Mouse (Mus musculus) limb, embryonic 15.5 days (tissue): ENCODE data around the gene Suds3. TPM values are rescaled to one million over a fixed set of nuclear protein-coding genes. Genes with fewer than 3 reads are reported as not detected.

ENCODE experiments used
- ATAC-seq: fragments of 200-750 bp; cut with Nextera tagmentation; 2 replicates; pipeline ENCODE4 v1.8.0; 2017; ENCODE audit warnings: low read depth, moderate TSS enrichment; ENCODE audit not compliant: insufficient number of reproducible peaks, low FRiP score, low TSS enrichment
- H3K27ac ChIP-seq: fragments of 300-500 bp; sonication (generic); 2 replicates; pipeline ENCODE4 v1.5.1; 2015; ENCODE audit warnings: moderate library complexity, mild to moderate bottlenecking, inconsistent platforms
- H3K27me3 ChIP-seq: fragments of 300-500 bp; sonication (generic); 2 replicates; pipeline ENCODE4 v1.6.1; 2015; ENCODE audit warnings: inconsistent platforms
- H3K36me3 ChIP-seq: fragments of 300-500 bp; sonication (generic); 2 replicates; pipeline ENCODE4 v1.6.1; 2015; ENCODE audit warnings: inconsistent platforms
- H3K4me1 ChIP-seq: fragments of 300-500 bp; sonication (generic); 2 replicates; pipeline ENCODE4 v1.6.1; 2015; ENCODE audit warnings: inconsistent platforms
- H3K4me2 ChIP-seq: fragments of 300-500 bp; sonication (generic); 2 replicates; pipeline ENCODE4 v1.6.1; 2015; ENCODE audit warnings: mild to moderate bottlenecking, inconsistent platforms
- H3K4me3 ChIP-seq: fragments of 300-500 bp; sonication (generic); 2 replicates; pipeline ENCODE4 v1.5.1; 2015; ENCODE audit warnings: mild to moderate bottlenecking, inconsistent platforms
- H3K9ac ChIP-seq: fragments of 300-500 bp; sonication (generic); 2 replicates; pipeline ENCODE4 v1.6.1; 2015; ENCODE audit warnings: inconsistent platforms
- H3K9me3 ChIP-seq: fragments of 300-500 bp; sonication (generic); 2 replicates; pipeline ENCODE4 v1.6.1; 2016; ENCODE audit warnings: inconsistent platforms
- WGBS: fragments of 180-500 bp; shearing (Covaris S2); methylation state at CpG from one replicate; pipeline ENCODE4 v1.1.7; 2015; 5-methylcytosine and 5-hydroxymethylcytosine counted together
- polyA plus RNA-seq: library from polyadenylated mRNA; unstranded; fragments of >200 nt; fragmentation: Nextera tagmentation; extraction: Ambion mirVana; gene quantifications from 2 replicates; pipeline ENCODE4 v1.2.1, GENCODE M21; 2015

The Suds3 gene
- 58.3 and 68.8 TPM in 2 replicates for polyA plus RNA-seq

DNA sequence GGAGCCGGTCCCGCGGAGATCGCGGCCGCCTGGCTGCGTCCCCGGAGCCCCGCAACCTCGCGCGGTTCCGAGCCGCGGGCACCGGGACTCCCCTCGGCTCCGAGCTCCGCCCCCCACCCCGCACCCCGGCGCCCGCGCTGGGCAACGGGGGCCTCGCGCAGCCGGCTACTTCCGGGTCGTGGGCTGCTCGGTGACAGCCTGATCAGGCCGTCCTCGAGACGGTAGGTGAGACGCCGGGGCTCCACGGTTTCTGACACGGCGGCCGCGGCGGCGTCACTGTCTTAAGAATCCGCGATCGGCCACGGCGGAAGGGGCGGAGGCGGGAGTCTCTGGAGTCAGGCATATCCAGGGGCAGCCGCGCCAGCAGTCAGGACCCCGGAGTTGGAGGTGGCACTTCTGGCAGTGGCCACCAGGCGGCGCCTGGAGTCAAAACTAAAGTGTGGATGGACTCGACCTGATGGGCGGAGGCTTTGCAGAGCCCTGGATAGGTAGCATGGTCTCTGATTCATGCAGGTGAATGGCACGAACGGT lies at the start of gene Suds3:
Suds3 (minus strand) TSS at position 278 of the 531 bp plus-strand sequence.
- H3K4me1 ChIP-seq = peaks cover 22% of the 10 kb centered on the region
- no peaks in the 10 kb centered on the region for H3K9me3 ChIP-seq
- ATAC-seq = peak; percentile 75
- peak within 1 kb of the TSS; percentile 89 for H3K9ac ChIP-seq
- peak within 1 kb of the TSS; percentile 98 for H3K4me3 ChIP-seq
- H3K36me3 ChIP-seq = peaks cover 26% of the 10 kb centered on the region
- H3K4me2 ChIP-seq = peak within 1 kb of the TSS; percentile 87
- peaks cover 5% of the 10 kb centered on the region for H3K27me3 ChIP-seq
- under 1% methylated on average over 58 of the region's 59 CpGs for WGBS
- H3K27ac ChIP-seq = peak within 1 kb of the TSS; percentile 88

DNA sequence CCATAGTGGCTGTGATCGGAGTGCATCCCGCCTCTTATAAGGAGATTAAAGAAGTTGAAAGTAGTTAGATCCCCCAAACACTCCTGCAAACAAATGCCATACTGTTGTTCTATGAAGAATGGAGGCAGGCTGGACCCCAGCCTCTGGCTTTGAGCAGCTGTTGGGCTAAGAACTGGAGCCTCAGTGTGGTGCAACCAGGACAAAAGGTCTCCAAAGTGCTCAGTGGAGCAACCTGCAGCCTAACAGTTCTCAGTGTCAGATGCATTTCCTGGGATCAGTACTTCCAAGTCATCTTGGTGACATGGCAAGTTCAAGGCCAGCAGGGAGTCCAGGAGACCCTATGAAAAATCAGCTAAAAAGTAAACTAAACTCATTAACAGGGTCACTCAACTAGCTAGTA lies 49.0 kb upstream of the Suds3 start:
- Histone ChIP-seq H3K9me3 (no peaks in the 10 kb centered on the region), H3K4me2 (no peak overlapping the region), H3K27ac (no peak overlapping the region), H3K4me3 (no peak overlapping the region), H3K27me3 (no peaks in the 10 kb centered on the region), H3K9ac (no peak overlapping the region), H3K36me3 (0 out of 2 replicates have a peak, but pooled peaks cover 2% of the 10 kb centered on the region), H3K4me1 (no peaks in the 10 kb centered on the region)
- WGBS = 89% methylated on average over 2 of the region's 2 CpGs
- ATAC-seq = no peak

DNA sequence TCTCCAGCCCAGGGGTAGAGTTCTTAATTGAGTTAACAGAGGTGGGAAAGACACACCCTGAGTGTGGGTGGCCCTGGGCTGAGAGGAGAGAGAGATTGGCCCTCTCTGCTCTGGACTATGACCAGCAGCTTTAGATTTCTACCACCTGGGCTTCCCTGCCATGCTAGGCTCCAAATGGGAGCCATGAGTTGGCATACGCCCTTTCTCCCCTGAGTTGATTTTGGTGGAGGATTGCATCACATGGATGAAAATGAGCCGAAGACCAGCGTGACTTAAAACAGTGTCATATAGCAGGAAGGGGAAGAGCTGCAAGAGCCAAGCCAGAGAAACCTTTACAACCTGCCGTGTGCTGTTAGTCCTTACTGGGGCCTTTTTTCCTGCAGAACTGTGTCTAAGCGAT lies 48.6 kb upstream of the Suds3 start:
- H3K27me3 ChIP-seq = no peaks in the 10 kb centered on the region
- WGBS = 79% methylated on average over 5 of the region's 5 CpGs
- 0 out of 2 replicates have a peak, but pooled peaks cover 2% of the 10 kb centered on the region for H3K36me3 ChIP-seq
- H3K27ac ChIP-seq = no peak overlapping the region
- H3K4me2 ChIP-seq = no peak overlapping the region
- H3K4me1 ChIP-seq = no peaks in the 10 kb centered on the region
- H3K9me3 ChIP-seq = no peaks in the 10 kb centered on the region
- no peak overlapping the region for H3K4me3 ChIP-seq
- no peak for ATAC-seq
- H3K9ac ChIP-seq = no peak overlapping the region

DNA sequence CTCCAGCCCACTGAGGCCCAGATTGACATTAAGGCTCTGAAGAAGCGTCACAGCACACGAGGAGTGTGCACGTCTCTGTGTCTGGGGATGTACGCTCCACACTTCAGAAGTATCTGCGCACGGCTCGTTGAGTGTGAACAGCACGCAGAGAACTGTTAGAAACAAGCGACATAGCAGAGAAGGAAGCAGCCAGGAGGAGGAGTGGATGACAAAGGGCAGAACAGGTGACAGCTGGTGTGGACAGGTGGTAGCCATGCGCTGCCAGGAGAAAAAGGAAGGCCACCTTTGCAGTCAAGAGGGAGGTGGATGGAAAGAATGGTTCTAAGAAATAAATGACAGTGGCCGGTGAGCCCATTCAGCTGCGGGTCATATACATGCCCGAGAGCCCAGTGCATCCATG lies 47.9 kb upstream of the Suds3 start:
- no peak for ATAC-seq
- Histone ChIP-seq H3K27ac (no peak overlapping the region), H3K9ac (no peak overlapping the region), H3K36me3 (0 out of 2 replicates have a peak, but pooled peaks cover 2% of the 10 kb centered on the region), H3K4me2 (no peak overlapping the region), H3K27me3 (no peaks in the 10 kb centered on the region), H3K9me3 (peaks cover 2% of the 10 kb centered on the region; the same call in 1 of the 2 replicates), H3K4me1 (peaks cover 1% of the 10 kb centered on the region; the same call in 1 of the 2 replicates), H3K4me3 (no peak overlapping the region)
- 95% methylated on average over 13 of the region's 13 CpGs for WGBS

DNA sequence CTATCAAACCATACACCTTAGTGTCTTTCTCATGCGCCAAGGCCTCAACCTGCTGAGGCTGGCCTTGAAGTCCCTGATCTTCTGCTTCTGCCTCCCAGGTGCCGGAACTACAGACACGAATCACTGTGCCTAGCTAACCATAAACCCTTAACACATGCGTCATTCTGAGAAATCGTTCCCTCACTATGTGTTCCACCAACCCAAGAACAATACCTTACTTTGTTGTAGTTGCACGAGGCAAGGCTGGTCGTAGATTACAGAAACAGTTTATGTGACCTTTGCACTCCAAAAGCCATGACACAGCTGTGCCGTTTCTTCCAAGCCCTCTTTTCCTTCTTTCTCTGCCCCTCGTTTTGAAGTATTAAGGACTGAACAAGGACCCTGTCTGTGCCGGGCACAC lies 44.6 kb upstream of the Suds3 start:
- H3K27ac ChIP-seq = no peak overlapping the region

DNA sequence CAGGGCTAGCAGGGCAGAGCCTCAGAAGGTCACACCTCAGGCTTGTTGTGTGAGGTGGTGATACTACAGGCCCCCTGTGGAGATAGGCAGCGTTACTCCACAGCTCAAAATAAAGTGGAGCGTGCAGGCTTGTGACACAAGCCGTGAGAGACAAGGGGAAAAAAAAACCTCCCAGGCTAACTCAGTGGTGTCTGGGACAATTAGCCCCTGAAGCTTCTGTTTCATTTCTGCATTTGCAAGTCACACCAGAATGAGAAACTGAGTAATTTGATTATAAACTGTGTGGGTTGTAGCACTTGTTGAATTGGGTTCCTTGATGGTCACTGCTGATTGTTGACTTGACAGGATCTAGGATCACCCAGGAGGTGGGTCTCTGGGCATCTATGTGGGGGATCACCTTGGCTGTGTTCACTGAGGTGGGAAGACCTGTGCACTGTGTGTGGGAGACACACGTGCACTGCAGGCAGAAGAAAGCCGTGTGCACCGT lies 43.9 kb upstream of the Suds3 start:
- peaks cover 3% of the 10 kb centered on the region; the same call in 1 of the 2 replicates for H3K4me1 ChIP-seq
- no peak overlapping the region for H3K9ac ChIP-seq
- ATAC-seq = no peak
- H3K27me3 ChIP-seq = no peaks in the 10 kb centered on the region
- 56% methylated on average over 6 of the region's 6 CpGs for WGBS
- H3K9me3 ChIP-seq = peaks cover 3% of the 10 kb centered on the region; the same call in 1 of the 2 replicates
- 0 out of 2 replicates have a peak, but pooled peaks cover 2% of the 10 kb centered on the region for H3K36me3 ChIP-seq
- no peak overlapping the region for H3K4me3 ChIP-seq
- H3K27ac ChIP-seq = no peak overlapping the region
- H3K4me2 ChIP-seq = no peak overlapping the region

More for the DNA sequence above, 44.6 kb upstream of the Suds3 start:
- Histone ChIP-seq H3K36me3 (0 out of 2 replicates have a peak, but pooled peaks cover 2% of the 10 kb centered on the region), H3K4me1 (peaks cover 3% of the 10 kb centered on the region; the same call in 1 of the 2 replicates), H3K27me3 (no peaks in the 10 kb centered on the region), H3K9me3 (peaks cover 3% of the 10 kb centered on the region; the same call in 1 of the 2 replicates), H3K4me2 (no peak overlapping the region), H3K9ac (no peak overlapping the region), H3K4me3 (no peak overlapping the region)
- no peak for ATAC-seq
- 50% methylated on average over 10 of the region's 10 CpGs for WGBS

DNA sequence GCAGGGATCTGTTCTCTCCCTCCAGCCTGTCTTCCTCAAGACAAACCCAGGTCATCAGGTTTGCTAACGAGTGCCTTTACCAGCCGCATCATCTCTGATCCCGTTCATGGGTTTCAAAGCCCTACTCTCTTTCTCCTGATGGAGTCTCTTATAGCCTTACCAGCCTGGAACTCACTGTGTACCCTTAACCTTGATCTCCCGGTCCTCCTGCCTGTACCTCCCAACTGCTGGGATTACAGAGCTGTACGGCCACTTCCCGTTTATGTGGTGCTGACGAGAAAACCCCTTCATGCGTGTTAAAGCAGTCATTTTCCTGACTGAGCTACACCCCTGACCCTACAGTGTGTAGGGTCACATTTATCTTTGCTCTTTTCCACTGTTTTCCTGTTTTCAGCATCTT lies 43.4 kb upstream of the Suds3 start:
- Histone ChIP-seq H3K27me3 (no peaks in the 10 kb centered on the region), H3K27ac (no peak overlapping the region), H3K4me3 (no peak overlapping the region), H3K9me3 (peaks cover 3% of the 10 kb centered on the region; the same call in 1 of the 2 replicates), H3K4me1 (peaks cover 3% of the 10 kb centered on the region; the same call in 1 of the 2 replicates), H3K9ac (no peak overlapping the region), H3K36me3 (0 out of 2 replicates have a peak, but pooled peaks cover 2% of the 10 kb centered on the region), H3K4me2 (no peak overlapping the region)
- WGBS = 54% methylated on average over 8 of the region's 8 CpGs
- ATAC-seq = no peak

DNA sequence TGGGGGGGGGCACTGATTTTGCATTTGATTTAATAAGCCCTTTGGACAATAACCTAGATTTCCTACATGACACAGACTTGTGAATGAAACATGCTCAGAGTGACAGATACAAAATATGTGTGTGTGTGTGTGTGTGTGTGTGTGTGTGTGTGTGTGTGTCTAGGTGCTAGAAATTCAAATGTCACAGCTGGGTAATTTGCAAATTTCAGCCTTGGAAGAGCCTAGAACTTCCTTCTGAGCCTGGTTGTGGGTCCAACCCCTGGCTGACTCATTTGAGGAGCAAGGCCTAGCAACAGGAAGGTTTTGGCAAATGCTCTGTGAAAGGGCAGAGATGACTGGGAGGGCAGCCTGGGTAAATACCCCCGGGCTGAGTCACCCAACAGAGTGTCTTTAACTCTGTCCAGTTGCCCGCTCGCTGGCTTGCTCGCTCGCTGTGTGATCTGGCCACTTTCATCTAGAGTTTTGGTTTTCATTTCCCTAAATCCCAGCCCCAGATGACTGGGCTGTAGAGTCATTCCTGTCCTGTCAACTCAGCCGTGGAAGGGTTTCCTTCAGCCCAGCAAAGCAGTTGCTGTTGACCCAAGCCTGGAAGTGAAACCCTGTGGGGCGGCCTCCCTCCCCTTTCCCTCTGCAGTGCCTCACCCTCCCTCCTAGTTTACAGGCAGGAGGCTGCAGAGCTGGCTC lies 42.6 kb upstream of the Suds3 start:
- no peak for ATAC-seq
- Histone ChIP-seq H3K27me3 (no peaks in the 10 kb centered on the region), H3K9me3 (peaks cover 3% of the 10 kb centered on the region; the same call in 1 of the 2 replicates), H3K9ac (no peak overlapping the region), H3K4me3 (no peak overlapping the region), H3K4me1 (peaks cover 6% of the 10 kb centered on the region; the same call in 1 of the 2 replicates), H3K36me3 (no peaks in the 10 kb centered on the region), H3K27ac (peak overlapping the region; percentile 50; the same call in 1 of the 2 replicates), H3K4me2 (no peak overlapping the region)
- WGBS = 75% methylated on average over 7 of the region's 7 CpGs

DNA sequence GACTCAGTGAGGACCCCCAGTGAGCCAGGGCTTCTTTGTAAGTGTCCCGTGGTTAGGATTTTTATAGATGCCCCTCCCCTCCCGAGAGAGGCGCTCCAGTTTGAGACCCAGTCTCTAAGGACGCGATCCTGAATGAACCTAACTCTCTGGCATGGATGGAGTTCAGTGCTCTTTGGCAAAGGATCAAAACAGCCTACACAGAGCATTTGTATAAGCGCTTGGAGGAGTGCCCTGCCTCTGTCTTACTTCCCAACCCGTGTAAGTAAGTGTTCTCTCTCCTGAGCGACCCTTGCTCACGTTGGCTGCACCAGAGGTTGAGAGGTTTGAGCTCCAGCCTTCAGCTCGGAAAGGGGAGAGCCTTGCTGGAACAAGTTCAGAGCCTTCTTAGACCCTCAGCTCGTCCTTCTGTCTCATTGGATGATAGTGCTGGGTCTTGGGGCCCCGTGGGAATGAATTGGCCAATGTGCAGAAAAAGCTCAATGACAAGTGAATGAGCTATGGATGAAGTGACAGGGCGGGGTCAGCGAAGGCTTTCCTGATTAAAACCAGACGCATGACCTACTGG lies 37.7 kb upstream of the Suds3 start:
- H3K4me2 ChIP-seq = no peak overlapping the region
- H3K27me3 ChIP-seq = no peaks in the 10 kb centered on the region
- H3K4me3 ChIP-seq = no peak overlapping the region
- WGBS = 61% methylated on average over 15 of the region's 15 CpGs
- H3K27ac ChIP-seq = peak overlapping the region; percentile 47; the same call in 1 of the 2 replicates
- peaks cover 4% of the 10 kb centered on the region; the same call in 1 of the 2 replicates for H3K4me1 ChIP-seq
- ATAC-seq = peak; percentile 69
- no peaks in the 10 kb centered on the region for H3K36me3 ChIP-seq
- no peak overlapping the region for H3K9ac ChIP-seq
- H3K9me3 ChIP-seq = no peaks in the 10 kb centered on the region

DNA sequence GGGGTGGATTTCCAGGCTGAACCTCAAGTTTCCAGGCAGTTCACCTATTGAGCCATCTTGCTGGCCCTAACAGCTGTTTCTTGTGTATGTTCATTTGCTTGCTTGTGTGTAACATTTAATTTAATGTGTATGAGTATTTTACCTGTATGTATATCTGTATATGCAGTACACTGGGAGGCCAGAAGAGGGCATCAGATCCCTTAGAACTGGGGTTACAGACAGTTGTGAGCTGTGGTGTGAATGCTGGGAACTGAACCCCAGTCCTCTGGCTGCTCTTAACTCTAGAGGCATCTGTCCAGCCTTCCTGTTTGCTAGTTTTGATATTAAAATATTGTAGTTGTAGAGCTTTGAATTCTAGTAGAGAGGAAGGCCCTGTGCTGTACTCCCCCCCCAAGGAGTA lies 37.0 kb upstream of the Suds3 start:
- Histone ChIP-seq H3K9ac (no peak overlapping the region), H3K4me3 (no peak overlapping the region), H3K27ac (peak overlapping the region; percentile 47; the same call in 1 of the 2 replicates), H3K27me3 (no peaks in the 10 kb centered on the region), H3K36me3 (no peaks in the 10 kb centered on the region), H3K4me2 (no peak overlapping the region), H3K9me3 (no peaks in the 10 kb centered on the region), H3K4me1 (0 out of 2 replicates have a peak, but pooled peaks cover 4% of the 10 kb centered on the region)
- no peak for ATAC-seq

DNA sequence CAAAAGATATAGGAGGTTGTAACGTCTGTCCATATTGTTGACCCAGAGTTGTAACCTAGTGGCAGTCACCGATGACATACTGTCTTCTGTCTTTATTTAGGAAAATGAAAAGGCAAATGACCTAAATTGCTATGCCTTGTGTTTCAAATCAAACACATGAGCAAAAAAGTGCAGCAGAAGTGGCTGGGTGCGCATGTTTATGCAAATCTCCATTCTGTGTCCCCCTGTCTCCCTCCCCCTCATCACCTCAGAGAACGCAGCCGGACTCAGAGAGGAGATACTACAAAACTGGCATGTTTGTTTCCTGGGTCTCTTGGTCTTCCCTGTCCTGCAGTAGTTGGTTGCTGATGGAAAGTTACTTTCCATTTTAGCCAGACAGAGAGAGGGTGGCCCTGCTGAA lies 34.2 kb upstream of the Suds3 start:
- ATAC-seq = no peak
- WGBS = 85% methylated on average over 5 of the region's 5 CpGs

More for the DNA sequence above, 34.2 kb upstream of the Suds3 start:
- no peak overlapping the region for H3K4me3 ChIP-seq
- H3K36me3 ChIP-seq = no peaks in the 10 kb centered on the region
- no peaks in the 10 kb centered on the region for H3K9me3 ChIP-seq
- no peaks in the 10 kb centered on the region for H3K27me3 ChIP-seq
- H3K4me1 ChIP-seq = 0 out of 2 replicates have a peak, but pooled peaks cover 4% of the 10 kb centered on the region
- no peak overlapping the region for H3K27ac ChIP-seq
- H3K9ac ChIP-seq = no peak overlapping the region
- no peak overlapping the region for H3K4me2 ChIP-seq
